Mouse (Mus musculus): ENCODE measurements around the gene Ccna2.

DNA sequence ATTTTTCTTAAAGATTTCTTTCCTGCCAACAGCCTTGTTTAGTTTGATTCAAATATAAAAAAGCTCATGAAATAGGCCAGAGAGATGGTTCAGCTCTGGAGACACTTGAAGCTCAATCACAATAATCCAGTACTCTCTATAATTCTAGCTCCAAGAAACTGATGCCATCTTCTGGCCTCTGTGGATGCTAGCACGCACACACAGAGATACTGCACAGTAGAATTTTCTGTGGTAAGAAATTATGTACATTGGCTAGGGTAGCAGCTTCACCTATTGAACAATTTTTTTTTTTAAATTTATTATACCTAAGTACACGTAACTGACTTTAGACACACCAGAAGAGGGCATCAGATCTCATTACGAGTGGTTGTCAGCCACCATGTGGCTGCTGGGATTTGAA, 8.3 kb downstream of the Ccna2 start:
- TF ChIP-seq TAL1 (IDR thresholded peaks at IDR 0.05; ENCODE audit: low read length) = no peak
- no peak for TF ChIP-seq GATA1 (IDR thresholded peaks at IDR 0.05; ENCODE audit: low read length)

Data from erythroblast, embryonic 14.5 days (primary cell).